Mouse (Mus musculus): Measurements from ENCODE around the gene Lst1.

DNA sequence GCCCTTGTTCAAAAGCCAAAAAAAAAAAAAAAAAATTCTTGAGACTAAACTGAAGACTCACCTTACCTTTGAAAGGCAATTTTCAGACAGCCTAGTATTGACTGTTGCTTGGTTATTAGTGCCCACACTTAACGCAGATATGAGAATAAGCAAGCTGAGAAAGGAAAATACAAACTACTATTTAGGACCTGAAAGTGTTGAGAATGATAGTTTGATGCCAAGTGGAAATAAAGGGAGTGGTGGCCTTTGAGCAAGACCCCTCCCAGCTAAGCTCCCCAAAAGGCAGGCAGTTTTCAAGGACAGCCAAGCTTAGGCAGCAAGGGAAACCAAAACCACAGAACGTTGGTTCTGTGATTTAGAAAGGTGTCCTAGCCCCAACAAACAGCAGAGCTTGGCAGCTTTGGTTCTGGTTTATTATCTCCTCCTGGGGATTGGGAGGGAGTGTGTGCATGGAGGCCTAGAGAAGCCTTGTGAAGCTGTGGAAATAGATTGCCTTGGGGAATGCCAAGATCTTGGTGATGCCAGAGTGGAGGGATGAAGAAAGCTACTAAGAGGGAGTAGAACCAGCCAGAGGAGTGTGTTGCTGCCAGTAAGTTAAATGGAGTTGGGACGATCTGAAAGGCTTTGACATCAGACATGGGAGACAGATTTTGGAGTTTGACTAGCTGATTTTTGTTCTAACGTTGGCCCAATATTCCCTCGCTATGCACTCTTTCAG lies 40.2 kb downstream of the Lst1 start:
- no peak for TF ChIP-seq CTCF (IDR thresholded peaks at IDR 0.05; ENCODE audit: borderline replicate concordance, extremely low read depth, insufficient read depth, insufficient read length)
- no peak for TF ChIP-seq POLR2A (IDR thresholded peaks at IDR 0.05; ENCODE audit: borderline replicate concordance, extremely low read depth, insufficient read depth, insufficient read length, poor library complexity, severe bottlenecking)
